Mouse (Mus musculus) heart, embryonic 16.5 days (tissue): ENCODE measurements at regions not wholly inside any gene's neighbourhood (a gene's known extent, or its start where the extent isn't known, plus 50 kb on each side); places are given as distances from the start of the nearest gene placed in this dataset.
A peak's percentile ranks its signal among the peaks of the same experiment; 100 is the strongest.

Source experiments
- ATAC-seq: fragments of 200-750 bp; cut with Nextera tagmentation; replicated peaks from 2 replicates; pipeline ENCODE4 v1.8.0; 2017; ENCODE audit warnings: moderate number of reproducible peaks; ENCODE audit not compliant: insufficient read depth, low FRiP score; ENCODE audit errors: extremely low read depth
- H3K27ac ChIP-seq: fragments of 300-500 bp; sonication (generic); 2 replicates; pipeline ENCODE4 v1.5.1; 2014; ENCODE audit warnings: mild to moderate bottlenecking, low read length, control low read depth, moderate library complexity
- H3K27me3 ChIP-seq: fragments of 300-500 bp; sonication (generic); 2 replicates; pipeline ENCODE4 v1.6.1; 2014; ENCODE audit warnings: low read length, mixed read lengths; ENCODE audit not compliant: control insufficient read depth, insufficient read depth
- H3K36me3 ChIP-seq: fragments of 300-500 bp; sonication (generic); 2 replicates; pipeline ENCODE4 v1.6.1; 2014; ENCODE audit not compliant: control insufficient read depth, insufficient read depth
- H3K4me1 ChIP-seq: fragments of 300-500 bp; sonication (generic); 2 replicates; pipeline ENCODE4 v1.6.1; 2014; ENCODE audit warnings: low read length, mixed read lengths; ENCODE audit not compliant: control insufficient read depth, insufficient read depth
- H3K4me2 ChIP-seq: fragments of 300-500 bp; sonication (generic); 2 replicates; pipeline ENCODE4 v1.6.1; 2014; ENCODE audit warnings: low read depth, mild to moderate bottlenecking, control low read depth, low read length
- H3K4me3 ChIP-seq: fragments of 300-500 bp; sonication (generic); 2 replicates; pipeline ENCODE4 v1.5.1; 2014; ENCODE audit warnings: mild to moderate bottlenecking, control low read depth, low read length
- H3K9ac ChIP-seq: fragments of 300-500 bp; sonication (generic); 2 replicates; pipeline ENCODE4 v1.6.1; 2014; ENCODE audit warnings: low read length, control low read depth
- H3K9me3 ChIP-seq: fragments of 300-500 bp; sonication (generic); replicated peaks from 2 replicates; pipeline ENCODE4 v1.6.1; 2016; ENCODE audit warnings: low read length; ENCODE audit not compliant: control insufficient read depth
- WGBS: fragments of 180-500 bp; shearing (Covaris S2); extraction: QIAGEN DNeasy Blood & Tissue Kit; methylation state at CpG from one replicate; pipeline ENCODE4 v1.1.7; 2014; 5-methylcytosine and 5-hydroxymethylcytosine counted together

GRCm38 (mm10) chr5:7539812-7540645 is 195.5 kb upstream of the Zfp804b start:
- Histone ChIP-seq H3K27ac (no peak overlapping the region), H3K9ac (no peak overlapping the region), H3K4me2 (no peak overlapping the region), H3K9me3 (no peaks in the 10 kb centered on the region), H3K27me3 (no peaks in the 10 kb centered on the region), H3K4me3 (no peak overlapping the region), H3K4me1 (no peaks in the 10 kb centered on the region), H3K36me3 (no peaks in the 10 kb centered on the region)
- WGBS = 62% methylated on average over 2 of the region's 2 CpGs
- no peak for ATAC-seq

GRCm38 (mm10) chr5:7540646-7541038 is 196.1 kb upstream of the Zfp804b start:
- H3K4me1 ChIP-seq = no peaks in the 10 kb centered on the region
- no peak for ATAC-seq
- no peaks in the 10 kb centered on the region for H3K36me3 ChIP-seq
- H3K4me2 ChIP-seq = no peak overlapping the region
- H3K9me3 ChIP-seq = no peaks in the 10 kb centered on the region
- 75% methylated on average over 4 of the region's 4 CpGs for WGBS
- H3K27ac ChIP-seq = no peak overlapping the region
- H3K27me3 ChIP-seq = no peaks in the 10 kb centered on the region
- no peak overlapping the region for H3K9ac ChIP-seq
- no peak overlapping the region for H3K4me3 ChIP-seq

- no peak overlapping the region for H3K27ac ChIP-seq
- H3K4me3 ChIP-seq = no peak overlapping the region
- no peaks in the 10 kb centered on the region for H3K9me3 ChIP-seq
- no peak overlapping the region for H3K9ac ChIP-seq
- no peak for ATAC-seq
- no peaks in the 10 kb centered on the region for H3K36me3 ChIP-seq
- no peaks in the 10 kb centered on the region for H3K4me1 ChIP-seq
- H3K4me2 ChIP-seq = no peak overlapping the region
- H3K27me3 ChIP-seq = no peaks in the 10 kb centered on the region
- 72% methylated on average over 3 of the region's 3 CpGs for WGBS
These were observed 199.3 kb upstream of the Zfp804b start for GRCm38 (mm10) chr5:7543857-7544256.

- 59% methylated on average over 2 of the region's 2 CpGs for WGBS
- Histone ChIP-seq H3K4me1 (no peaks in the 10 kb centered on the region), H3K4me2 (no peak overlapping the region)
These were observed 235.9 kb upstream of the Zfp804b start for GRCm38 (mm10) chr5:7580413-7580812.

GRCm38 (mm10) chr5:7586547-7586946 is 242.0 kb upstream of the Zfp804b start:
- no peaks in the 10 kb centered on the region for H3K4me1 ChIP-seq
- no peaks in the 10 kb centered on the region; the same call in 1 of the 2 replicates for H3K9me3 ChIP-seq

More at GRCm38 (mm10) chr5:7580413-7580812, 235.9 kb upstream of the Zfp804b start:
- ATAC-seq = no peak
- H3K9ac ChIP-seq = no peak overlapping the region
- H3K9me3 ChIP-seq = no peaks in the 10 kb centered on the region
- H3K27ac ChIP-seq = no peak overlapping the region
- H3K4me3 ChIP-seq = no peak overlapping the region
- H3K36me3 ChIP-seq = no peaks in the 10 kb centered on the region
- no peaks in the 10 kb centered on the region for H3K27me3 ChIP-seq

GRCm38 (mm10) chr5:7600418-7600817 is 255.9 kb upstream of the Zfp804b start:
- Histone ChIP-seq H3K4me2 (no peak overlapping the region), H3K27ac (peak overlapping the region; percentile 16; the same call in 1 of the 2 replicates), H3K9me3 (no peaks in the 10 kb centered on the region), H3K9ac (no peak overlapping the region), H3K4me3 (no peak overlapping the region), H3K27me3 (no peaks in the 10 kb centered on the region), H3K4me1 (no peaks in the 10 kb centered on the region), H3K36me3 (no peaks in the 10 kb centered on the region)
- WGBS = 36% methylated on average over 1 of the region's 1 CpGs
- 0 out of 2 replicates have a peak, but pooled peaks have one; percentile 32 for ATAC-seq

More at GRCm38 (mm10) chr5:7586547-7586946, 242.0 kb upstream of the Zfp804b start:
- Histone ChIP-seq H3K9ac (no peak overlapping the region), H3K36me3 (no peaks in the 10 kb centered on the region), H3K4me3 (no peak overlapping the region), H3K27me3 (no peaks in the 10 kb centered on the region), H3K27ac (no peak overlapping the region), H3K4me2 (no peak overlapping the region)
- no peak for ATAC-seq

- no peak for ATAC-seq
- Histone ChIP-seq H3K4me2 (no peak overlapping the region), H3K27me3 (no peaks in the 10 kb centered on the region), H3K27ac (no peak overlapping the region), H3K9me3 (no peaks in the 10 kb centered on the region), H3K4me1 (no peaks in the 10 kb centered on the region), H3K9ac (no peak overlapping the region), H3K4me3 (no peak overlapping the region), H3K36me3 (no peaks in the 10 kb centered on the region)
These were observed 263.0 kb upstream of the Zfp804b start for GRCm38 (mm10) chr5:7607517-7607916.

- no peaks in the 10 kb centered on the region for H3K36me3 ChIP-seq
- no peaks in the 10 kb centered on the region for H3K4me1 ChIP-seq
- no peak for ATAC-seq
- no peak overlapping the region for H3K4me2 ChIP-seq
- H3K9ac ChIP-seq = no peak overlapping the region
- 83% methylated on average over 2 of the region's 2 CpGs for WGBS
- no peak overlapping the region for H3K4me3 ChIP-seq
- H3K9me3 ChIP-seq = no peaks in the 10 kb centered on the region
- H3K27me3 ChIP-seq = no peaks in the 10 kb centered on the region
- no peak overlapping the region for H3K27ac ChIP-seq
These were observed 263.4 kb upstream of the Zfp804b start for GRCm38 (mm10) chr5:7607924-7608323.

GRCm38 (mm10) chr5:7655280-7655679 is 305.0 kb upstream of the Steap4 start:
- H3K4me2 ChIP-seq = no peak overlapping the region

More at GRCm38 (mm10) chr5:7655280-7655679, 305.0 kb upstream of the Steap4 start:
- Histone ChIP-seq H3K4me3 (no peak overlapping the region), H3K9me3 (no peaks in the 10 kb centered on the region), H3K9ac (no peak overlapping the region), H3K36me3 (no peaks in the 10 kb centered on the region), H3K27ac (no peak overlapping the region), H3K27me3 (no peaks in the 10 kb centered on the region), H3K4me1 (no peaks in the 10 kb centered on the region)
- ATAC-seq = no peak
- 57% methylated on average over 2 of the region's 2 CpGs for WGBS
